Mouse (Mus musculus): Measurements from ENCODE around the gene St8sia1. TPM values are rescaled to one million over a fixed set of nuclear protein-coding genes. Genes with fewer than 3 reads are reported as not detected.

The St8sia1 gene
- polyA plus RNA-seq, 1 experiment = not detected

- 86% methylated on average over 5 of the region's 5 CpGs for WGBS
Observed at GRCm38 (mm10) chr6:142849326-142849725, 114.9 kb downstream of the St8sia1 start.

GRCm38 (mm10) chr6:142847914-142848674 is 116.2 kb downstream of the St8sia1 start:
- no peak for TF ChIP-seq POLR2A (IDR thresholded peaks at IDR 0.05; ENCODE audit: insufficient read depth, low read depth, low read length)
- Histone ChIP-seq H3K4me3 (ENCODE audit: insufficient read depth, low read depth, low read length) (no peak overlapping the region), H3K27ac (ENCODE audit: insufficient read depth, low read depth, low read length) (no peak overlapping the region), H3K4me1 (ENCODE audit: control insufficient read depth, insufficient read depth, low read length) (peaks cover 6% of the 10 kb centered on the region; the same call in 1 of the 2 replicates)
- 87% methylated on average over 8 of the region's 8 CpGs for WGBS

More at GRCm38 (mm10) chr6:142849326-142849725, 114.9 kb downstream of the St8sia1 start:
- TF ChIP-seq CTCF (IDR thresholded peaks at IDR 0.05; ENCODE audit: insufficient read depth, low read depth, low read length) = no peak
- H3K4me1 ChIP-seq (ENCODE audit: control insufficient read depth, insufficient read depth, low read length) = peaks cover 6% of the 10 kb centered on the region; the same call in 1 of the 2 replicates
- no peak overlapping the region for H3K27ac ChIP-seq (ENCODE audit: insufficient read depth, low read depth, low read length)
- no peak overlapping the region for H3K4me3 ChIP-seq (ENCODE audit: insufficient read depth, low read depth, low read length)

DNA sequence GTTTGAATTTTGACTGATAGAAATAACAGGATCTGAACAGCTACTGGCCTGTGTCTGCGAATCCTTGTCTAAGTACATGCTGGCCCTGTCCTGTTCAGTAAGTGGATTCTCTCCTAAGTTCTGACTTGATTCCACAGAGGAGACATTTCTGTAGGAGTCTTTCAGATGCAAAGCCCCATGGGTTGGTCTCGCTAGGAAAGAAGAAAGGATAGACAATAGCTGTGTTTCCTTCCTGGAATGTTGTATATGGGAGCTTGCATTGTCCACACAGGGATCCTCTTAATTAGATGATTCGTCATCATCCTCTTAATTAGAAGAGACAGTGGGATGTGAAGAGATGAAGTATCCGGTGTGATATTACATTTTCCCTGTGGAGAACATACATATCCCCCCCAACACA is 117.4 kb downstream of the St8sia1 start:
- H3K4me1 ChIP-seq (ENCODE audit: control insufficient read depth, insufficient read depth, low read length) = peaks cover 3% of the 10 kb centered on the region; the same call in 1 of the 2 replicates
- WGBS = 93% methylated on average over 4 of the region's 4 CpGs
- TF ChIP-seq POLR2A (IDR thresholded peaks at IDR 0.05; ENCODE audit: insufficient read depth, low read depth, low read length) = no peak
- no peak for TF ChIP-seq CTCF (IDR thresholded peaks at IDR 0.05; ENCODE audit: insufficient read depth, low read depth, low read length)
- H3K27ac ChIP-seq (ENCODE audit: insufficient read depth, low read depth, low read length) = no peak overlapping the region
- no peak overlapping the region for H3K4me3 ChIP-seq (ENCODE audit: insufficient read depth, low read depth, low read length)

DNA sequence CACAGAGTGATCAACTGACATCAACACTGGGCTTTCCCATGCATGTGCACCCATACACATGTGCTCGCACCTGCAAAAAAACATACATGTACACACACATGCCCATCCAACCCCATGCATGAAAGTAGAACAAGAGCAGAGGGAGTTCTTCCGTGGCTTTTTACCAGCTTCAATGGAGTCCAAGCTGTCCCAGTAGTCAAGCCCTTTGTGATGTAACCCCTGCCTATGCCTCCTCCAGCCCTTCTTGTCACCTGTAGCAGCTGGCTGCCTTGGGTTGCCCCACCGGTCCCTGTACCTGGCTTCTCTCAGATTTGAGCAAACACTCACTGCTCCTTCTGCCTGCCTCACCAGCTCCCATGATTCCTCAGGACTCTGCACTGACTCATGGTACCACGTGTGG is 119.2 kb downstream of the St8sia1 start:
- Histone ChIP-seq H3K4me1 (ENCODE audit: control insufficient read depth, insufficient read depth, low read length) (no peaks in the 10 kb centered on the region), H3K4me3 (ENCODE audit: insufficient read depth, low read depth, low read length) (no peak overlapping the region), H3K27ac (ENCODE audit: insufficient read depth, low read depth, low read length) (no peak overlapping the region)
- 92% methylated on average over 4 of the region's 4 CpGs for WGBS
- TF ChIP-seq CTCF (IDR thresholded peaks at IDR 0.05; ENCODE audit: insufficient read depth, low read depth, low read length) (no peak), POLR2A (IDR thresholded peaks at IDR 0.05; ENCODE audit: insufficient read depth, low read depth, low read length) (no peak)

DNA sequence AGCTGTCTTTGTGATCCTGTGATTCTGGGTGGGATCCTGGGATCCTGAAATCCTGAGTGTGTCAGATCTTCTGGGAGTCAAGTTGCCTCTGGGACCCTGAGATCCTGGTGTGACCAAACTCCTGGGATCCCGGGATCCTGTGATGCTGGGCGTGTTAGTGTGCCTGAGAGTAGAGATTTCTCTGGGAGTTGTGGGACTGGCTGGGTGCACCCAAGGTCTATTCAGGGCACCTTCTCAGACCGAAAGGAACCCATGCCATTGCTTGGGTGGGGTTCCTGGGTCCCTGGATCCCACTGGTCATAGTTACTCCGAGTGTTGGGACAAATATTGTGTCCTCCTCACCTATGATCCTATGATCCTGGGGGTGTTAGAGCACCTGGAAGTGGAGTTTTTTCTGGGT is 120.2 kb downstream of the St8sia1 start:
- Histone ChIP-seq H3K4me1 (ENCODE audit: control insufficient read depth, insufficient read depth, low read length) (no peaks in the 10 kb centered on the region), H3K4me3 (ENCODE audit: insufficient read depth, low read depth, low read length) (no peak overlapping the region), H3K27ac (ENCODE audit: insufficient read depth, low read depth, low read length) (no peak overlapping the region)
- TF ChIP-seq POLR2A (IDR thresholded peaks at IDR 0.05; ENCODE audit: insufficient read depth, low read depth, low read length) (no peak), CTCF (IDR thresholded peaks at IDR 0.05; ENCODE audit: insufficient read depth, low read depth, low read length) (no peak)
- 93% methylated on average over 4 of the region's 4 CpGs for WGBS

GRCm38 (mm10) chr6:142838501-142838900 is 125.8 kb downstream of the St8sia1 start:
- TF ChIP-seq POLR2A (IDR thresholded peaks at IDR 0.05; ENCODE audit: insufficient read depth, low read depth, low read length) (no peak), CTCF (IDR thresholded peaks at IDR 0.05; ENCODE audit: insufficient read depth, low read depth, low read length) (no peak)
- no peaks in the 10 kb centered on the region for H3K4me1 ChIP-seq (ENCODE audit: control insufficient read depth, insufficient read depth, low read length)
- 97% methylated on average over 1 of the region's 1 CpGs for WGBS
- H3K4me3 ChIP-seq (ENCODE audit: insufficient read depth, low read depth, low read length) = no peak overlapping the region
- no peak overlapping the region for H3K27ac ChIP-seq (ENCODE audit: insufficient read depth, low read depth, low read length)

GRCm38 (mm10) chr6:142837326-142837725 is 126.9 kb downstream of the St8sia1 start:
- WGBS = 89% methylated on average over 9 of the region's 9 CpGs
- Histone ChIP-seq H3K4me1 (ENCODE audit: control insufficient read depth, insufficient read depth, low read length) (no peaks in the 10 kb centered on the region), H3K4me3 (ENCODE audit: insufficient read depth, low read depth, low read length) (no peak overlapping the region)

DNA sequence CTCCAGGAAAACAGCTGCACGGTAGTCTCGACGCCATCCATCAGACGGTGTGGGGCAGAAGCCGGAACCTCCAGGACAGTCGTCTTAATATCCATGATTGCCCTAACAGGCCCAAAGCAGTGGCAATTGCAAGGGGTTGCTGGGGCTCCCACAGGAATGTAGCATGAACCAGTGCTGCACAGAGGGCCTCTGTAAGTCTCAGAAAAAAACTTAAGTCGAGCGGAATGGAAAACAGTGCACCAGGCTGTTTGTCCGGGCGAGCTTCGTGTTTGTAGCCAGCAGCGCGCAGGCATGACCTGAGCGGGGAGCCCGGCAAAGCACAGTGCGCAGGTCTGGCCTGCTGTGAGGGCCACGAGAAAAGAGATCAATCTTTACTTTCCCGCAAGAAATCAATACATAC is 128.5 kb downstream of the St8sia1 start:
- TF ChIP-seq POLR2A (IDR thresholded peaks at IDR 0.05; ENCODE audit: insufficient read depth, low read depth, low read length) (no peak), CTCF (IDR thresholded peaks at IDR 0.05; ENCODE audit: insufficient read depth, low read depth, low read length) (no peak)
- Histone ChIP-seq H3K27ac (ENCODE audit: insufficient read depth, low read depth, low read length) (no peak overlapping the region), H3K4me3 (ENCODE audit: insufficient read depth, low read depth, low read length) (no peak overlapping the region), H3K4me1 (ENCODE audit: control insufficient read depth, insufficient read depth, low read length) (no peaks in the 10 kb centered on the region)
- WGBS = 62% methylated on average over 18 of the region's 18 CpGs

More at GRCm38 (mm10) chr6:142837326-142837725, 126.9 kb downstream of the St8sia1 start:
- TF ChIP-seq CTCF (IDR thresholded peaks at IDR 0.05; ENCODE audit: insufficient read depth, low read depth, low read length) = no peak
- no peak for TF ChIP-seq POLR2A (IDR thresholded peaks at IDR 0.05; ENCODE audit: insufficient read depth, low read depth, low read length)
- no peak overlapping the region for H3K27ac ChIP-seq (ENCODE audit: insufficient read depth, low read depth, low read length)

DNA sequence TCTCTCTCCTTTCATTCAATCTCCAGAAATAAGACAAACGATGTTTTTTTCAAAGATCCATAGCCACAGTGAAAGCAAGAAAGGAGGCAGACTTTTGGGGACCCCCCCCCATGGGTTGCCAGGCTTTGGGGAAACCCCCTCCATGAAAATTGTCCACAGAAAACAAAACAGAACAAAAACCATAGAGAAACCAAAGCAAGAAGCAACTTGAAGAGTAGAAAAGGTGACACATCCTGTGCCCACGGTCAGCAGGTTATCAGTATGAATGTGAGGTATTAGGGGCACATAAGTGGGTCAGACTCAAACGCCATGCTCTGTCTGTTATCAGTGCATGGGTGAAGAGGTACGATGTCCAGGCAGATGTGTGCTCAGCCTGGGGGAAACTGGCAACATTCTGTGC is 129.3 kb downstream of the St8sia1 start:
- no peak overlapping the region for H3K27ac ChIP-seq (ENCODE audit: insufficient read depth, low read depth, low read length)
- H3K4me3 ChIP-seq (ENCODE audit: insufficient read depth, low read depth, low read length) = no peak overlapping the region
- no peak for TF ChIP-seq POLR2A (IDR thresholded peaks at IDR 0.05; ENCODE audit: insufficient read depth, low read depth, low read length)
- no peak for TF ChIP-seq CTCF (IDR thresholded peaks at IDR 0.05; ENCODE audit: insufficient read depth, low read depth, low read length)
- WGBS = 78% methylated on average over 4 of the region's 4 CpGs
- no peaks in the 10 kb centered on the region for H3K4me1 ChIP-seq (ENCODE audit: control insufficient read depth, insufficient read depth, low read length)

Data from olfactory bulb, adult 2 months (tissue).